Mouse (Mus musculus): ENCODE results near the gene Tcte1. TPM values are rescaled to one million over a fixed set of nuclear protein-coding genes. Genes with fewer than 3 reads are reported as not detected.

Tcte1 gene
- polyA plus RNA-seq, 1 experiment from 2014 or later = 0.61 TPM

DNA sequence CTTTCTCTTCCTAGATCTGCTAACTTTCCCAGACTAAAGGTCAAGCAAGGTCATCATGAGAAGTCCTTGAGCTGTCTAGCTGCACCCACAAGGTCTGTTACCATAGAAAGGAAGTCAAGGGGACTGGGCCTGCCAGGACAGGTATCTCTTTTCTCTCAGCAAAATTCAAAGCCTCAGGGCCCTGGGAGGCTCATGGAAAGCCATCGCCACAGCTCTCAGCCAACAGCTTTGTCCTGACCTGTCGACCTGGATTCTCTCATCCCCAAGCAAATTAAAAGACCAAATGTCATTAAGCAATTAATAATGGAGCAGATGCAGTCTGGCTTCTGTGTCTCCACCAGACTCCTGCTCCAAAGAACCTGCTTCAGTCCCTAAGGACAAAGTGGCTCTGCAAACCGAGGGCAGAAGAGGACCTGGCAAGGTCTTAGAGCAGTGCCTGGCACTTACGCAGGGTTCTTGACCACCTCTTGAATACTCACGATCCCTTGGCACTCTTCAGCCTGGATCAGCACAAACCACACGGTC, 17.2 kb upstream of the Tcte1 start:
- no peak overlapping the region for H3K9ac ChIP-seq (ENCODE audit: low read depth, low read length)
- H3K27ac ChIP-seq (ENCODE audit: low read depth, low read length) = no peak overlapping the region
- H3K9me3 ChIP-seq (ENCODE audit: control insufficient read depth, low read length) = no peaks in the 10 kb centered on the region
- H3K36me3 ChIP-seq (ENCODE audit: control insufficient read depth, insufficient read depth, low read length) = peaks cover 19% of the 10 kb centered on the region; the same call in 1 of the 2 replicates
- H3K27me3 ChIP-seq (ENCODE audit: control insufficient read depth, insufficient read depth, low read length) = no peaks in the 10 kb centered on the region
- ATAC-seq (ENCODE audit: low FRiP score, low TSS enrichment) = no peak
- H3K4me1 ChIP-seq (ENCODE audit: control insufficient read depth, insufficient read depth, low read length) = no peaks in the 10 kb centered on the region
- H3K4me3 ChIP-seq (ENCODE audit: low read length) = no peak overlapping the region
- WGBS = 73% methylated on average over 6 of the region's 6 CpGs
- no peak overlapping the region for H3K4me2 ChIP-seq (replicated peaks; ENCODE audit: low read depth, low read length)

DNA sequence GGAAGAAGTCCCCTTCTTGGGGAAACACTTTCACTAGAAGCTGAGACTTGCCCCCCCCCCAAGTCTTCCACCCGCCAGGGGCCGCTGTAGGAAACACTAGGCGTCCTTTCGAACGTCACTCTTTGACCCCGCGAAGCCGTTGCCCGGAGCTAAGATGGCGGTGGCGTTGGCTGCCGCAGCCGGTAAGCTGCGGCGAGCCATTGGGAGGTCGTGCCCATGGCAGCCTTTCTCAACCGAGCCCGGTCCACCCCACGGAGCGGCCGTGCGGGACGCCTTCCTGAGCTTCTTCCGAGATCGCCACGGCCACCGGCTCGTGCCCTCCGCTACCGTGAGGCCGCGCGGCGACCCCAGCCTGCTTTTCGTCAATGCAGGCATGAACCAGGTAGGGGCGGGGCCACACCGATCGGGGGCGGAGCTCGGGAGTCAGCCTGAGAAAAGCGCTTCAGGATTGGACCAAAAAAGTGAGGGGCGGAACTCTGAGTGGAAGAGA, 16.5 kb upstream of the Tcte1 start, which contains the start of gene Aars2:
Aars2 (plus strand) TSS at position 142 of the 490 bp plus-strand sequence.
- H3K36me3 ChIP-seq (ENCODE audit: control insufficient read depth, insufficient read depth, low read length) = peaks cover 19% of the 10 kb centered on the region; the same call in 1 of the 2 replicates
- peak; percentile 93 for ATAC-seq (ENCODE audit: low FRiP score, low TSS enrichment)
- 0 out of 2 replicates have a peak within 1 kb of the TSS, but pooled peaks have one; percentile 53 for H3K27ac ChIP-seq (ENCODE audit: low read depth, low read length)
- H3K9ac ChIP-seq (ENCODE audit: low read depth, low read length) = peak within 1 kb of the TSS; percentile 72
- peak within 1 kb of the TSS; percentile 40 for H3K4me2 ChIP-seq (replicated peaks; ENCODE audit: low read depth, low read length)
- WGBS = under 1% methylated on average over 42 of the region's 42 CpGs
- H3K4me1 ChIP-seq (ENCODE audit: control insufficient read depth, insufficient read depth, low read length) = no peaks in the 10 kb centered on the region
- peak within 1 kb of the TSS; percentile 78 for H3K4me3 ChIP-seq (ENCODE audit: low read length)
- no peaks in the 10 kb centered on the region for H3K27me3 ChIP-seq (ENCODE audit: control insufficient read depth, insufficient read depth, low read length)
- H3K9me3 ChIP-seq (ENCODE audit: control insufficient read depth, low read length) = no peaks in the 10 kb centered on the region

DNA sequence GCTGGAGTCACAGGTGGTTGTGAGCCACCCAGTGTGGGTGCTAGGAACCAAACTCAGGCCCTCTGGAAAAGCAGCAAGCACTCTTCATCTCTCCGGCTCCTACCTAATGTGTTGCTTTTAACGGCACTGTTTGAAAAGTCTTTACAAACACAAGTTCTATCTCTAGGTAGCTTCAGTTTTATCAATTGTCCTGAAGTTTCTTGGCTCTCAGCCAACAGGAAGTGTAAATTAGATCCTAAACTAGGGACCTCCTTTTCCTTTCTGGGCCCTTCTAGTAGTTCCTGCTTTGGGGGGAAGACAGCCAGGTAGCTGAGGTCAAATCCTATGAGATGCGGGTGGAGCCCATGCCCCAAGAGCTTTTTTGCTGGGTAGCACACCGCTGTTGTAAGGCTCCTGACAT, 12.4 kb upstream of the Tcte1 start:
- 95% methylated on average over 4 of the region's 4 CpGs for WGBS
- Histone ChIP-seq H3K4me2 (replicated peaks; ENCODE audit: low read depth, low read length) (no peak overlapping the region), H3K36me3 (ENCODE audit: control insufficient read depth, insufficient read depth, low read length) (peaks cover 19% of the 10 kb centered on the region; the same call in 1 of the 2 replicates), H3K27me3 (ENCODE audit: control insufficient read depth, insufficient read depth, low read length) (no peaks in the 10 kb centered on the region), H3K4me1 (ENCODE audit: control insufficient read depth, insufficient read depth, low read length) (no peaks in the 10 kb centered on the region), H3K4me3 (ENCODE audit: low read length) (no peak overlapping the region), H3K27ac (ENCODE audit: low read depth, low read length) (no peak overlapping the region), H3K9me3 (ENCODE audit: control insufficient read depth, low read length) (no peaks in the 10 kb centered on the region), H3K9ac (ENCODE audit: low read depth, low read length) (no peak overlapping the region)
- ATAC-seq (ENCODE audit: low FRiP score, low TSS enrichment) = no peak

DNA sequence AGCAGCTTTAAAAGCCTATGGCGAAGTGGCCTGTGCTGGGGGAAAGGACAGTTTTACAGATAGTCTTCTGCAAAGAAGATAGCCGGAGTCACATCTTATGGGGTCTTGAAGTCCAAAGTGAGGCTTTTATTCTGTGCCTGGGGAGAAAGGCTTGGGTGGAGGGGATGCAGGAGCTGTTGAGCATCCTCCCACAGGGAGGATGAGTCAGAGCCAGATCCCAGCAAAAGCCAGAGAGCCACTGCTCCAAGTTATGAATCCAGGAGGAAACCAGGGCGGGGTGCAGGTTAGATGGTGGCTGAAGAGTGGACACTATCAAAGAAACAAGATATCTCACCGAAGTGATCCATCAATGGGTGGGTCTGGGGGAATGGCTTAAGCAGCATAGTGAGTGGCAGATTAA, 11.5 kb upstream of the Tcte1 start:
- peaks cover 22% of the 10 kb centered on the region; the same call in 1 of the 2 replicates for H3K36me3 ChIP-seq (ENCODE audit: control insufficient read depth, insufficient read depth, low read length)
- no peaks in the 10 kb centered on the region for H3K27me3 ChIP-seq (ENCODE audit: control insufficient read depth, insufficient read depth, low read length)
- no peaks in the 10 kb centered on the region for H3K9me3 ChIP-seq (ENCODE audit: control insufficient read depth, low read length)
- H3K4me3 ChIP-seq (ENCODE audit: low read length) = no peak overlapping the region
- no peak overlapping the region for H3K4me2 ChIP-seq (replicated peaks; ENCODE audit: low read depth, low read length)
- no peaks in the 10 kb centered on the region for H3K4me1 ChIP-seq (ENCODE audit: control insufficient read depth, insufficient read depth, low read length)
- 87% methylated on average over 4 of the region's 4 CpGs for WGBS
- no peak overlapping the region for H3K27ac ChIP-seq (ENCODE audit: low read depth, low read length)
- ATAC-seq (ENCODE audit: low FRiP score, low TSS enrichment) = no peak
- H3K9ac ChIP-seq (ENCODE audit: low read depth, low read length) = no peak overlapping the region

DNA sequence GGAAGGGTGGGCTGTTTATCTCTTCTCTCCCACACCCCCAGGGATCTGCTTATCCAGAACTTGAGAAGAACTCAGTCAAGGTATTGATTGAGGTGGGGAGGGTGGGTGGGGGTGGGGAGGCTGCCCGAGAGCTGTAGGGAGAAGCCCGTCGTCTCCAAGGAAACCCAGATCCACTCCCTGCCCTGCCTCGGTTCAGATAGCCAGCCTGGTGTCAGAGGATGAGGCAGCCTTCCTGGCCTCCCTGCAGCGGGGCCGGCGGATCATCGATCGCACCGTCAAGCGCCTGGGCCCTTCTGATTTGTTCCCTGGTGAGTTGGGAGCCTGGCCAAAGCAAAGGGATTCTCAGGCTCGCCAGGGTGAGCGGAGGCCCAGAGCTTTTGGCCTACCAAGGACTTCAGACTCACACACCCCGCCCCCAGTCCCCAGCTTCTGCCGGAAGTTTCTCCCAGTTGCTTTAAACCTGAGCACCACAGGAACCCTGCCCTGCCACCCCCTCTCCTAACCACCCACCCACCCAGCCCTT, 8.0 kb upstream of the Tcte1 start:
- H3K4me3 ChIP-seq (ENCODE audit: low read length) = no peak overlapping the region
- 63% methylated on average over 15 of the region's 15 CpGs for WGBS
- ATAC-seq (ENCODE audit: low FRiP score, low TSS enrichment) = no peak
- no peaks in the 10 kb centered on the region for H3K4me1 ChIP-seq (ENCODE audit: control insufficient read depth, insufficient read depth, low read length)
- H3K27ac ChIP-seq (ENCODE audit: low read depth, low read length) = no peak overlapping the region
- no peak overlapping the region for H3K4me2 ChIP-seq (replicated peaks; ENCODE audit: low read depth, low read length)
- H3K27me3 ChIP-seq (ENCODE audit: control insufficient read depth, insufficient read depth, low read length) = no peaks in the 10 kb centered on the region
- peaks cover 15% of the 10 kb centered on the region; the same call in 1 of the 2 replicates for H3K36me3 ChIP-seq (ENCODE audit: control insufficient read depth, insufficient read depth, low read length)
- H3K9me3 ChIP-seq (ENCODE audit: control insufficient read depth, low read length) = no peaks in the 10 kb centered on the region
- H3K9ac ChIP-seq (ENCODE audit: low read depth, low read length) = no peak overlapping the region

DNA sequence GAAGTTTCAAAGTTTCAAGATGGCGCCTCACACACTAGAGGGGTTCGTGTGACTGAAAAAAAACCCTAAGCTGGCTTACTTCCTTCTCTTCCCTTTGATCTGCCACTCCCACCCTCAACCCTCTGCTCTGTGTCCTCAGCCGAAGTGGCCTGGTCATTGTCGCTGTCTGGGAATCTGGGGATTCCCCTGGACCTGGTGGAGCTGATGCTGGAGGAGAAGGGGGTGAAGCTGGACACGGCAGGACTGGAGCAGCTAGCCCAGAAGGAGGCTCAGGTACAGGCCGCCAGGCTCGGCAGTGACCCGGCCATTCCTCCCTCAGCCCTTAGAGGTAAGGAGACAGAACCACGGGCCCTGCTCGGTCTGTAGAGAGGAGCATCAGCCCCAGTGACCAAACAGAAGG, 7.4 kb upstream of the Tcte1 start:
- H3K4me1 ChIP-seq (ENCODE audit: control insufficient read depth, insufficient read depth, low read length) = no peaks in the 10 kb centered on the region
- no peak overlapping the region for H3K27ac ChIP-seq (ENCODE audit: low read depth, low read length)
- no peaks in the 10 kb centered on the region for H3K9me3 ChIP-seq (ENCODE audit: control insufficient read depth, low read length)
- no peak for ATAC-seq (ENCODE audit: low FRiP score, low TSS enrichment)
- H3K4me2 ChIP-seq (replicated peaks; ENCODE audit: low read depth, low read length) = no peak overlapping the region
- no peak overlapping the region for H3K4me3 ChIP-seq (ENCODE audit: low read length)
- peaks cover 12% of the 10 kb centered on the region; the same call in 1 of the 2 replicates for H3K36me3 ChIP-seq (ENCODE audit: control insufficient read depth, insufficient read depth, low read length)
- no peak overlapping the region for H3K9ac ChIP-seq (ENCODE audit: low read depth, low read length)
- WGBS = 84% methylated on average over 10 of the region's 10 CpGs
- no peaks in the 10 kb centered on the region for H3K27me3 ChIP-seq (ENCODE audit: control insufficient read depth, insufficient read depth, low read length)

DNA sequence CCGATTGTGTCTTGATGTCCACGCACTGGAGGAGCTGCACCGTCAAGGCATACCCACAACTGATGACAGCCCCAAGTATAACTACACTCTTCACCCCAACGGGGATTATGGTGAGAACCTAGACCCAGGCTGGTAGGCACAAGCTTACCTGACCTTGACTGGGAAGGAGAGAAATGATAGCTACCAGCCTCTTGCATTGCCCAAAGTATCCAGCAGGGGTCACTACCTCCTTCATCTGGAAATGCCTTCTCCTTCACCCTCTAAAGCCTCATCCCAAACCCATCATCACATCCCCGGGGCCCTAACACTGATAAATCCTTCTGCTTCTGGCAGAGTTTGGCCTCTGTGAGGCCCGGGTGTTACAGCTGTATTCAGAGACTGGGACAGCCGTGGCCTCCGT, 6.7 kb upstream of the Tcte1 start:
- ATAC-seq (ENCODE audit: low FRiP score, low TSS enrichment) = no peak
- no peak overlapping the region for H3K4me2 ChIP-seq (replicated peaks; ENCODE audit: low read depth, low read length)
- H3K27me3 ChIP-seq (ENCODE audit: control insufficient read depth, insufficient read depth, low read length) = no peaks in the 10 kb centered on the region
- H3K9me3 ChIP-seq (ENCODE audit: control insufficient read depth, low read length) = no peaks in the 10 kb centered on the region
- no peak overlapping the region for H3K27ac ChIP-seq (ENCODE audit: low read depth, low read length)
- no peak overlapping the region for H3K4me3 ChIP-seq (ENCODE audit: low read length)
- peaks cover 15% of the 10 kb centered on the region; the same call in 1 of the 2 replicates for H3K36me3 ChIP-seq (ENCODE audit: control insufficient read depth, insufficient read depth, low read length)
- no peaks in the 10 kb centered on the region for H3K4me1 ChIP-seq (ENCODE audit: control insufficient read depth, insufficient read depth, low read length)
- no peak overlapping the region for H3K9ac ChIP-seq (ENCODE audit: low read depth, low read length)
- 49% methylated on average over 8 of the region's 8 CpGs for WGBS

DNA sequence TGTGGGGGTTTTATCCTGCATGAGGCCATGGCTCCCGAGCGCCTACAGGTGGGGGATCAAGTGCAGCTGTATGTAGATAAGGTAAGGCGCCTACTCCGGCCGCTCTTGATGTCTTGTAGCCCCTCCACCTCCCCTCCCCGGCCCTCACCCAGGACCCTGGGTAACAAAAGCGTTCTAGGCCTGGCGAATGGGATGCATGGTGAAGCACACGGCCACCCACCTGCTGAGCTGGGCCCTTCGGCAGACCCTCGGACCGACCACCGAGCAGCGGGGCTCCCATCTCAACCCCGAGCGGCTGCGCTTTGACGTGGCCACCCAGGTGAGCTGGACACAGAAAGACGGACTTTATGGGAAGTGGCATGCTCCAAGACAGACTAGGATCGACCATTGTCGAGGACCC, 6.1 kb upstream of the Tcte1 start:
- no peak overlapping the region for H3K27ac ChIP-seq (ENCODE audit: low read depth, low read length)
- H3K9ac ChIP-seq (ENCODE audit: low read depth, low read length) = no peak overlapping the region
- ATAC-seq (ENCODE audit: low FRiP score, low TSS enrichment) = no peak
- no peaks in the 10 kb centered on the region for H3K4me1 ChIP-seq (ENCODE audit: control insufficient read depth, insufficient read depth, low read length)
- 93% methylated on average over 21 of the region's 21 CpGs for WGBS
- H3K27me3 ChIP-seq (ENCODE audit: control insufficient read depth, insufficient read depth, low read length) = no peaks in the 10 kb centered on the region
- H3K36me3 ChIP-seq (ENCODE audit: control insufficient read depth, insufficient read depth, low read length) = peaks cover 15% of the 10 kb centered on the region; the same call in 1 of the 2 replicates
- H3K9me3 ChIP-seq (ENCODE audit: control insufficient read depth, low read length) = no peaks in the 10 kb centered on the region
- no peak overlapping the region for H3K4me2 ChIP-seq (replicated peaks; ENCODE audit: low read depth, low read length)
- no peak overlapping the region for H3K4me3 ChIP-seq (ENCODE audit: low read length)

DNA sequence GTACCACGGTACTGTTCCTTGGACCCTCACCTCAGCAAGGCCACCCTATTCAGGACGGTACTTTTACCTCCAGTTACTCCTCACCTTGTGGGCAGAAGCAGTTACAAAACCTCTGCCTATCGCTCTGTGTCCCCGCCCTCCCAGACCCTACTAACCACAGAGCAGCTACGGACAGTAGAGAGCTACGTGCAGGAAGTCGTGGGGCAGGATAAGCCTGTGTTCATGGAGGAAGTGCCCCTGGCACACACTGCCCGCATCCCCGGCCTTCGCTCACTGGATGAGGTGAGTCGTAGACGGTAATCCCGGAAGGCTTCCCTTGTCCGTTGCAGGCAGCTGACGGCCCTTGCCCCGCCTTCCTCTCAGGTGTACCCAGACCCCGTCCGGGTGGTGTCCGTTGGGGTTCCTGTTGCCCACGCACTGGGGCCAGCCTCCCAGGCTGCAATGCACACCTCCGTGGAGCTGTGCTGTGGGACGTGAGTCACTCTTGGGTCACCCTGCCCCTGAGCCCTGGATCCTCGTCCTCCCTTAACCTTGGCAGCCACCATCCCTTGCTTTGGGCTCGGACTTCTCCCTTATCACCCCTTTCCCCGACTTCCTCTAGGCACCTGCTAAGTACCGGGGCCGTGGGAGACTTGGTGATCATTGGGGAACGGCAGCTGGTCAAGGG, 5.6 kb upstream of the Tcte1 start:
- ATAC-seq (ENCODE audit: low FRiP score, low TSS enrichment) = no peak
- no peaks in the 10 kb centered on the region for H3K27me3 ChIP-seq (ENCODE audit: control insufficient read depth, insufficient read depth, low read length)
- H3K4me1 ChIP-seq (ENCODE audit: control insufficient read depth, insufficient read depth, low read length) = peaks cover 1% of the 10 kb centered on the region; the same call in 1 of the 2 replicates
- H3K9me3 ChIP-seq (ENCODE audit: control insufficient read depth, low read length) = no peaks in the 10 kb centered on the region
- no peak overlapping the region for H3K4me3 ChIP-seq (ENCODE audit: low read length)
- 91% methylated on average over 28 of the region's 28 CpGs for WGBS
- H3K36me3 ChIP-seq (ENCODE audit: control insufficient read depth, insufficient read depth, low read length) = peaks cover 15% of the 10 kb centered on the region; the same call in 1 of the 2 replicates
- no peak overlapping the region for H3K27ac ChIP-seq (ENCODE audit: low read depth, low read length)
- no peak overlapping the region for H3K4me2 ChIP-seq (replicated peaks; ENCODE audit: low read depth, low read length)
- H3K9ac ChIP-seq (ENCODE audit: low read depth, low read length) = no peak overlapping the region

All from kidney, embryonic 14.5 days (tissue).